In genomic region chr2:91652863-91653262, GRCm38 (mm10) we compare ENCODE assay signal across 15 mouse cellular contexts. TPM values are rescaled to one million over a fixed set of nuclear protein-coding genes. Genes with fewer than 3 reads are reported as not detected.
DNase-seq lines count a peak whose midpoint lies in the region; ATAC-seq lines count a peak whose summit lies in the region.
"Had no signal": no experiment of that assay in that cellular context is flagged by ENCODE, and none has a peak within 500 bp of the region (broad histone marks: within the 10 kb centered on the region; RNA-seq: fewer than 3 reads in every experiment).

No protein-coding gene starts in this region.

- intact Hi-C loops in heart, postnatal 14 days (cut with DNase I): no loop called here

- DNase-seq in heart, postnatal 14 days: no peak
- DNase-seq in embryo, embryonic 11 days: peak; percentile 19
- peak; percentile 21 for DNase-seq in retina, embryonic 14.5 days (ENCODE audit: low spot score)
- DNase-seq: adrenal gland, postnatal 14 days; cerebellum, adult 2 months; kidney, adult 8-10 months; thymus, postnatal 36 days had no signal

- no peak overlapping the region for H3K4me3 ChIP-seq in heart, embryonic 16.5 days (ENCODE audit: low read length)
- no peak overlapping the region for H3K4me3 ChIP-seq in midbrain, embryonic 13.5 days (replicated peaks)
- no peak overlapping the region for H3K4me3 ChIP-seq in midbrain, embryonic 16.5 days (ENCODE audit: low read depth, low read length)
- H3K4me3 ChIP-seq: erythroblast, embryonic 14.5 days; neural tube, embryonic 13.5 days had no signal

- H3K9ac ChIP-seq in heart, embryonic 16.5 days (ENCODE audit: low read length): peak overlapping the region; percentile 42
- H3K9ac ChIP-seq in midbrain, embryonic 13.5 days (replicated peaks): 0 out of 2 replicates have a peak overlapping the region, but pooled peaks have one; percentile 7
- H3K9ac ChIP-seq in midbrain, embryonic 16.5 days (ENCODE audit: low read depth, low read length): no peak overlapping the region

- no peaks in the 10 kb centered on the region for H3K9me3 ChIP-seq in heart, embryonic 16.5 days (replicated peaks; ENCODE audit: control insufficient read depth, low read length)
- H3K9me3 ChIP-seq in midbrain, embryonic 13.5 days: no peaks in the 10 kb centered on the region
- no peaks in the 10 kb centered on the region for H3K9me3 ChIP-seq in midbrain, embryonic 16.5 days (replicated peaks; ENCODE audit: control insufficient read depth, low read length, poor library complexity, severe bottlenecking)
- H3K9me3 ChIP-seq: G1E; neural tube, embryonic 13.5 days had no signal

- 25% methylated on average over 6 of the region's 6 CpGs for WGBS in heart, embryonic 16.5 days
- 44% methylated on average over 6 of the region's 6 CpGs for WGBS in midbrain, embryonic 13.5 days
- 42% methylated on average over 6 of the region's 6 CpGs for WGBS in midbrain, embryonic 16.5 days

- peaks cover 16% of the 10 kb centered on the region for H3K36me3 ChIP-seq in heart, embryonic 16.5 days (ENCODE audit: control insufficient read depth, insufficient read depth)
- peaks cover 48% of the 10 kb centered on the region for H3K36me3 ChIP-seq in midbrain, embryonic 13.5 days
- peaks cover 20% of the 10 kb centered on the region for H3K36me3 ChIP-seq in midbrain, embryonic 16.5 days (ENCODE audit: control insufficient read depth, insufficient read depth, low read length)

- peak overlapping the region; percentile 64 for H3K27ac ChIP-seq in heart, embryonic 16.5 days (ENCODE audit: low read length)
- no peak overlapping the region for H3K27ac ChIP-seq in midbrain, embryonic 13.5 days
- no peak overlapping the region for H3K27ac ChIP-seq in midbrain, embryonic 16.5 days (ENCODE audit: low read length)
- H3K27ac ChIP-seq: neural tube, embryonic 13.5 days had no signal

- no peak for ATAC-seq in heart, embryonic 16.5 days (replicated peaks; ENCODE audit: extremely low read depth, insufficient read depth, low FRiP score)
- ATAC-seq in midbrain, embryonic 13.5 days: no peak
- no peak for ATAC-seq in midbrain, embryonic 16.5 days
- ATAC-seq in activated CD4-positive, CD25-positive, alpha-beta regulatory T cell, adult 4 months: no peak

- peaks cover 56% of the 10 kb centered on the region for H3K4me1 ChIP-seq in heart, embryonic 16.5 days (ENCODE audit: control insufficient read depth, insufficient read depth, low read length)
- H3K4me1 ChIP-seq in midbrain, embryonic 13.5 days (replicated peaks): peaks cover 33% of the 10 kb centered on the region
- peaks cover 32% of the 10 kb centered on the region for H3K4me1 ChIP-seq in midbrain, embryonic 16.5 days (ENCODE audit: control insufficient read depth, insufficient read depth, low read length)

- H3K27me3 ChIP-seq in heart, embryonic 16.5 days (ENCODE audit: control insufficient read depth, insufficient read depth, low read length): no peaks in the 10 kb centered on the region
- H3K27me3 ChIP-seq in midbrain, embryonic 13.5 days: no peaks in the 10 kb centered on the region
- H3K27me3 ChIP-seq in midbrain, embryonic 16.5 days (ENCODE audit: control insufficient read depth, insufficient read depth, low read depth, low read length): no peaks in the 10 kb centered on the region
- H3K27me3 ChIP-seq: neural tube, embryonic 13.5 days had no signal

- H3K4me2 ChIP-seq in heart, embryonic 16.5 days (ENCODE audit: low read depth, low read length): peak overlapping the region; percentile 33
- no peak overlapping the region for H3K4me2 ChIP-seq in midbrain, embryonic 13.5 days (replicated peaks)
- no peak overlapping the region for H3K4me2 ChIP-seq in midbrain, embryonic 16.5 days (ENCODE audit: low read length)
- H3K4me2 ChIP-seq: neural tube, embryonic 13.5 days had no signal

RNA-seq across cellular contexts. Expression of gene Arhgap1, which starts 3.2 kb away (rescaled TPM):
- 120 and 122 TPM in 2 replicates for polyA plus RNA-seq in heart, embryonic 16.5 days (2015; fragmentation: Nextera tagmentation; extraction: Ambion mirVana)
- total RNA-seq in heart, postnatal 14 days (2021): 10 to 100 TPM; 33.2 to 36.0 TPM
- polyA plus RNA-seq in midbrain, embryonic 13.5 days (2015; fragmentation: Nextera tagmentation; extraction: Ambion mirVana): 89.0 and 90.4 TPM in 2 replicates
- polyA plus RNA-seq in midbrain, embryonic 16.5 days (2015; fragmentation: Nextera tagmentation; extraction: Ambion mirVana): 95.9 and 97.1 TPM in 2 replicates
- 100 to 1,000 TPM; 128 to 138 TPM for polyA plus RNA-seq in activated CD4-positive, CD25-positive, alpha-beta regulatory T cell, adult 4 months (2017; shearing (Covaris generic))

RNA-seq across cellular contexts. Expression of gene Zfp408, which starts 3.3 kb away (rescaled TPM):
- polyA plus RNA-seq in heart, embryonic 16.5 days (2015; fragmentation: Nextera tagmentation; extraction: Ambion mirVana): 7.2 and 7.9 TPM in 2 replicates
- total RNA-seq in heart, postnatal 14 days (2021): 1 to 10 TPM; 5.4 to 5.8 TPM
- 14.0 and 14.6 TPM in 2 replicates for polyA plus RNA-seq in midbrain, embryonic 13.5 days (2015; fragmentation: Nextera tagmentation; extraction: Ambion mirVana)
- polyA plus RNA-seq in midbrain, embryonic 16.5 days (2015; fragmentation: Nextera tagmentation; extraction: Ambion mirVana): 11.2 and 13.2 TPM in 2 replicates
- 10 to 100 TPM in 1 of 2 experiments, 1 to 10 TPM in 1; 6.4 to 11.5 TPM for polyA plus RNA-seq in activated CD4-positive, CD25-positive, alpha-beta regulatory T cell, adult 4 months (2017; shearing (Covaris generic))

RNA-seq across cellular contexts. Expression of gene F2, which starts 16.6 kb away (rescaled TPM):
- polyA plus RNA-seq in heart, embryonic 16.5 days (2015; fragmentation: Nextera tagmentation; extraction: Ambion mirVana): 0.55 and 0.89 TPM in 2 replicates
- total RNA-seq in heart, postnatal 14 days (2021): under 1 TPM in 1 of 2 experiments, not detected in 1; 0.12 TPM
- 0.32 TPM in 1 of 2 replicates, not detected in the other for polyA plus RNA-seq in midbrain, embryonic 13.5 days (2015; fragmentation: Nextera tagmentation; extraction: Ambion mirVana)
- polyA plus RNA-seq in midbrain, embryonic 16.5 days (2015; fragmentation: Nextera tagmentation; extraction: Ambion mirVana): 0.20 and 0.22 TPM in 2 replicates
- polyA plus RNA-seq in activated CD4-positive, CD25-positive, alpha-beta regulatory T cell, adult 4 months (2017; shearing (Covaris generic)): under 1 TPM in 1 of 2 experiments, not detected in 1; 0.24 TPM
- total RNA-seq: heart, postnatal 25 days had no signal

RNA-seq across cellular contexts. Expression of gene Atg13, which starts 57.5 kb away (rescaled TPM):
- polyA plus RNA-seq in heart, embryonic 16.5 days (2015; fragmentation: Nextera tagmentation; extraction: Ambion mirVana): 25.2 and 26.0 TPM in 2 replicates
- 10 to 100 TPM; 38.9 to 40.8 TPM for total RNA-seq in heart, postnatal 14 days (2021)
- polyA plus RNA-seq in midbrain, embryonic 13.5 days (2015; fragmentation: Nextera tagmentation; extraction: Ambion mirVana): 38.0 and 38.6 TPM in 2 replicates
- polyA plus RNA-seq in midbrain, embryonic 16.5 days (2015; fragmentation: Nextera tagmentation; extraction: Ambion mirVana): 36.2 and 40.2 TPM in 2 replicates
- polyA plus RNA-seq in activated CD4-positive, CD25-positive, alpha-beta regulatory T cell, adult 4 months (2017; shearing (Covaris generic)): 10 to 100 TPM; 24.4 to 31.2 TPM

RNA-seq across cellular contexts. Expression of gene Harbi1, which starts 57.8 kb away (rescaled TPM):
- polyA plus RNA-seq in heart, embryonic 16.5 days (2015; fragmentation: Nextera tagmentation; extraction: Ambion mirVana): 12.2 and 12.5 TPM in 2 replicates
- 1 to 10 TPM; 5.3 to 5.8 TPM for total RNA-seq in heart, postnatal 14 days (2021)
- 25.0 and 26.2 TPM in 2 replicates for polyA plus RNA-seq in midbrain, embryonic 13.5 days (2015; fragmentation: Nextera tagmentation; extraction: Ambion mirVana)
- 21.2 and 21.7 TPM in 2 replicates for polyA plus RNA-seq in midbrain, embryonic 16.5 days (2015; fragmentation: Nextera tagmentation; extraction: Ambion mirVana)
- polyA plus RNA-seq in activated CD4-positive, CD25-positive, alpha-beta regulatory T cell, adult 4 months (2017; shearing (Covaris generic)): 10 to 100 TPM; 13.3 to 13.6 TPM

Comparison
In these comparisons a context has a peak if more than half of its experiments do, and no peak if none do; other contexts are left out.
1. DNase-seq: peak in embryo, embryonic 11 days (single experiment) and retina, embryonic 14.5 days (single experiment); none in heart, postnatal 14 days (0 of 2).